Mouse (Mus musculus) heart, adult 18-20 months (tissue): ENCODE measurements at regions not wholly inside any gene's neighbourhood (a gene's known extent, or its start where the extent isn't known, plus 50 kb on each side); places are given as distances from the start of the nearest gene placed in this dataset.

Experiments used
- DNase-seq, 2 experiments: peaks; one replicate each; pipeline ENCODE4 v3.0.0; 2021 to 2022; ENCODE audit warnings: mixed read lengths in 1 of 2

DNA sequence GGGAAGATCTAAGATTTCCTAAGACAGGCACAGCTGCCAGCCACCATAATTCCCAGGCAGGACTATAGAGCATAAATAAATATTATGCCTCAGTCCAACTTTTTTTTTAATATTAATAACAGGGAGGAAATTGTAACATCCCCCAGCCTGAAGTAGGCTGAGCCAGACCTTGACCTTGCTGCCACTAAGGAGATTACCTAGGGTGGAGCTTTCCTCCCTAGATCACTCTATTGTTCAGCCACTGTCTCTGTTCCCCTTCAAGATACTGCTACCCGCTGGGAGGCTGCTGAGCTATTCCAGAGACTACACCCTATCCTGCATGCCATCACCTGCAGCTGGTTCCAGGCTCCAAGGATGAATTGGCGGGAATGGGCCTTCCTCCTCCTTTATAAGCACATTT lies 437.4 kb downstream of the Sh2d4b start:
- peak; percentile 1 to 27 for DNase-seq

DNA sequence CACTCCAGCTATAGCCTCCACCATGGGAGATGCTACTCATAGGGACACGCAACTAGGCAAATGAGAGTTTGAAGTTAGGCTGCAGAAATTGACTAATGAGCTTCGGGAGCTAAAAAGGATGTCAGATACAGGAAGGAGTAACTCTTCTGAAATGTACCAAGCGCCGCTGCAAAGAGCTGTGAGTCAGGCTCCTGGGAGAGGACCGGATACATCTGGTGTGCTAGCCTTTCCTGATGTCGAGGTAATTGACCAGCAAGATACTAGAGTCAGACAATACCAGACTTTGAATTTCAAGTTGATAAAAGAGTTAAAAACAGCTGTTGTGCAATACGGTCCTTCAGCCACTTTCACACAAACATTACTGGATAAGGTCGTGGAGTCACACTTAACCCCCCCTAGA lies 442.2 kb downstream of the Sh2d4b start:
- DNase-seq: peak; percentile 6 to 46

DNA sequence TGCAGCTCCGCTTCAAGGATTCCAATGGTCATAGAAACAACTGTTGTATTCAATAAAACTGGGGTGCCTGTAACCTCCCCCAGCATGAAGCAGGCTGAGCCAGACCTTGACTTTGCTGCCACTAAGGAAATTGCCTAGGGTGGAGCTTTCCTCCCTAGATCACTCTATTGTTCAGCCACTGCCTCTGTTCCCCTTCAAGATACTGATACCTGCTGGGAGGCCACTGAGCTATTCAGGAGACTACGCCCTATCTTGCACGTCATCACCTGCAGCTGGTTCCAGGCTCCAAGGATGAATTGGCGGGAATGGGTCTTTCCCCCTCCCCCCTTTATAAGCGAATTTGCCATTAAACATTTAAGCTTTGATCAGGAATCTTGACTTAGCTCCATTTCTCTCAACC lies 443.5 kb downstream of the Sh2d4b start:
- peak; percentile 1 to 22 for DNase-seq
